Mouse (Mus musculus): ENCODE results near the gene Tead2.

The Tead2 gene

DNA sequence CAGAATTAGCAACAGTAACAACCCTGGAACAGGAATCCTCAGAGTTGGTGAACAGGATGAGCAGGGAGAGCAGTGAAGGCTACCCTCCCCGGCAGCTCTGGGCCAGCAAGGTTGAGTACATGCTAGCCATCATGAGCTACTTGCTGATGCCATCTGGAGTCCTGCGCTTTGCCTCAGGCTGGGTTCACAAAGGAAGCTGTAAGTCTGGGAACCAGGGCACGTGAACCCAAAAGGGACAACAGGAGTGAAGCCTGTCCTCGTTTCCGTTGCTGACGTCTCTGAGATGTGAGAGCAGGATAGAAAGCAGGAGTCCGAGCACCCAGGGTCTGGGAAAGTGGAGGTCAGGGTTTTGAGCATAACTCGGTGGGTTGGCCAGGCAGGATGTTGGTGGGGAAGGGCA, 43.7 kb downstream of the Tead2 start:
- DNase-seq (ENCODE audit: low spot score): no peak

DNA sequence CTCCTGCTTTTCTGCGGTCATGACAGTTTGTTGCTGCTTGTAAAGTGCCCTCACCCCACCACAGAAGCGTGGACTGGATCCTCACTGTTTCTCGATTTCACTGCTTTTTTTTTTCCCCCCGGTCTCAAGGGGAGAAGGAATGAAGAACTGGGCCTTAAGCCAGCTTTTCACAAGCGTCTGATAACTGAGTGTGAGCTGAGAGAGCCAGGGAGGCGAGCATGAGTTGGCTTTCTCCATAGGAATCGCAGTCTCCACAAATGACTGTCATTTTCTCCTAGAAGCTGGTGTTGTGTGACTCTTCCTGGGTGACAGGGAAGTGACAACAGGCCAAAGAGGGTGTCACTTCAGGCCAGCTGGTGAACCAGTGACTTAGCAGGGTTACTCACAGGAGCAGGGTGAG, 46.7 kb downstream of the Tead2 start:
- peak; percentile 10 for DNase-seq (ENCODE audit: low spot score)

DNA sequence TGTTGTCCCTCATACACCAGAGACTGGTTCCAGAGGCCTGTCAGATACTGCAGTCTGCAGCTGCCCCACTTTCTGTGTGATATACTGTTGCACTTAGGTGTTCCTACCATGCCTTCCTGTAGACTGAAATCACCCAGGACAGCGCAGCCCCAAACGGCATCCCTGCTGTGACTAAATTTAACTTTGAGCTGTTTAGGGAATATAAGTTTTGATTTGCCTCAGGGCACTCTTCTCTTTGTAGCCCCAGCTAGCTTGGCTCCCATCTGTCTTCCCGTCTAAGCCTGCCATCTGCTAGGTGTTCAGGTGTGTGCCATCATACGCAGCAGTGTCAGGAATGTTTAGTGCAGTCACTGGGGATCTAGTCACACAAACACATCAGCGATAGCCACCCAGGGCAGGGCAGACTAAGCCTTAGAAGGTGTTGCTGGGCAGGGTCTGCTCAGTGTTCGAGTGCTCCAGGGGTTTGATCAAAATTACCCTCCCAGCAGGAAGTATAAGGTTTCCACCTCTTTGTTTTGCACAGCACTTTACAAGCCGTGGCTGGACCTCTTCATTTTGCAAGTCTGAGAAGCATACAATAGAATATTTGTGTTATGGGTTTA, 47.6 kb downstream of the Tead2 start:
- no peak for DNase-seq (ENCODE audit: low spot score)

DNA sequence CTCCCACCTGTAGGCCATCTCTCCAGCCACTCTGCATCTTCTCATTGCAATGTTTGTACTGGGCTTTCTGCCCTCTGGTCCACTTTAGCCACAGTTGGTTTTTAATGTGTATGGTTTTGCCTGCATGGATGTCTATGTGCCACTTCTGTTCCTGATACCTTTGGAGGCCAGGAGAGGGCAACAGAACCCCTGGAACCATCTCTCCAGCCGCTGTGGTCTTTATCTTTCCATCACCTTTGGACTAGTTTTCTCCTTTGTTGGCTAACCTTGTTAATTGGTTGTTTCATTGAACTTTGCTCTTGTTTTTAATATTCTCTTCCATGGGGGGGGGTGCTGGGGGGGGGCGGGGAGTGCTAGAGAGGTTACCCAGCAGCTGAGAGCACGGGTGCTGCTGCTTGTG, 48.8 kb downstream of the Tead2 start:
- DNase-seq (ENCODE audit: low spot score): no peak

DNA sequence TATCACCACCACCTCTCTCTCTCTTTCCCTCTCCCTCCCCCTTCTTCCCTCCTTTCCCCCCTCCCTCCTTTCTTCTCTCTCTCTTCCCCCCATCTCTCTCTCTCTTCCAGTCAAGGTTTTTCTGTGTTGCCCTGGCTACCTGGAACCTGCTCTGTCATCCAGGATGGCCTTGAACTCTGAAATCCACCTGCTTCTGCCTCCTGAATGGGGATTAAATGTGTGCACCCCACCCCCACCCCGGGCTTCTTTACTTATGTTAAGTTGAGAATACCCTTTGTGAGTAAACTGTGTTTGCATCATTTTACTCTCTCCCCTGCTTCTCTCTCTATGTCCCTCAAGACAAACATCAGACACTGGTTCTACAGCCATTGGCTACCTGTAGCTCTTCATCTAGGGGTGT, 50.0 kb downstream of the Tead2 start:
- DNase-seq (ENCODE audit: low spot score): no peak

DNA sequence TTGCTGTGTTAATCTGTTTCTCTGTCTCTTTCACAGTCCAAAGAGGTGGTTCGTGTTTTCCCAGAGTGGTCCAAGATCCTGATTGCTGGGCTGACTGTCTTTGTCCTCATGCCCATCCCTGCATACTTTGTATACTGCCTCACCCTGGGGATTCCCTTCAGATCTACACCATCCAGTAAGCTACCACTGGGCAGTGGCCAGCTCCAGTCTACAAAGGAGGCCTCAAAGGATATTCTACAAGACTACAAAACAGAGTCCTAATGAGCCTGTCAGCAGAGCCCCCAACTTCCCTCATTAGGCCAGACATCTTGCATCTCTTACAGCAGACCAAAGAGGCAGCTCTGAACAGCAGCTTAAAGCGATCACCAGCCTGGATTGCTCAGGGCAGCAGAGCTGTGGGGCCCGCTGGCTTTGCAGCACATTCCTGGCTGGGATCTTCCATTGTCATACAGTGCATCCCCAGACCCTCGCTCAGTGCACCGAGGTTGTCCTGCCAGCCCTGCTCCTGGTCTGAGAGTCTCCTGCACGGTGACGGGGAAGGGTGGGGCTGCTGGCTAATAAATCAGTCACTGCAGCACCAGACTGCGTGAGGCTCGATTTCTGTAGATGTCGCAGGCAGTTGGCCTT, 57.3 kb downstream of the Tead2 start:
- no peak for DNase-seq (ENCODE audit: low spot score)

DNA sequence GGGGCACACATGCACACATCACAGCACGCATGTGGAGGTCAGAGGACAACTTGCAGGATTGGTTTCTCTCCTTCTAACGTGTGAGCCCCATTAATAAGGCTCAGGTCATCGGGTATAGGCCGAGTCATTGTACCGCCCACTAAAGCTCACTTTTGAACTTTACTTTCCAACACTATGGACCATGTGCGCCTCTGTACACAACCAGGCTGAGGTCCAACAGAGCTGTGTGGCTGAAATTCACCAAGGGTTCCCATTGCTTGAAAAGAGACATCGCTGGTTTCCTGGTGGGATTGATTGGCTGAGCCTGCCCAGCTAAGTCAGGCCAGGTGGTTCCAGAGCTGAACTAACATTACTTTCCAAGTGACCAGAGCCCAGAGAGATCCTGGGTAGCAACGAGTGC, 58.1 kb downstream of the Tead2 start:
- DNase-seq (ENCODE audit: low spot score): no peak

DNA sequence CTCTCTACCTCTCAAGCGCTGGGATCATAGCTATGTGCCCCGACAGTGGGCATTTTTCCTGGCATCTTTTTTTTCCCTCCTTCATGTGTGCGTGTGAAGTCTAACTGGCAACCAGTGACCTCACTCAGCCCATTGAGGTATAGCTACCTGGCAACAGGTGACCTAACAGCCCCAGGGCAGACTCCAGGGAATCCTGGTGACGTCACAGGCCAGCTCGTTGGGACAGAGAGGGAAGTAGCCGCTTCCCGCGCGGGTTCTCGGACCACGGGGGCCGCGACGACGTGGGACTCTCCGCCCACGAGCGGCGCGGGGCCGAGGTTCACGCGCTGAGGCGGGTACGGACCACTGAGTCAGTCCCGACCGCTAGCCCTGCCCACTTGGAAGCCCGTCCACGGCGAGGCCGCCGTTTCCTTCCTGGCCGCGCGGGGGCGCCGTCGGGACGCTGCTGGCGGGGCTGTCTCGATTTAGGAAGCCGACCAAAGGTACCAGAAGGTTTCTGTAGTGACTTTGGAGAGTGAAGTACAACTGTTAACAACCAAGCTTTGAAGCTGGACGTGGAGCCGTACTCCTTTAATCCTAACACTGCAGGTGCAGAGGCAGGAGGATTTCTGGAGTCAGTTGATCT, 61.7 kb downstream of the Tead2 start, which contains the start of gene Slc6a21:
Gene Slc6a21 (plus strand): TSS at position 378 of the 625 bp plus-strand sequence.
- DNase-seq (ENCODE audit: low spot score): peak; percentile 48
